Mouse (Mus musculus) granulocyte monocyte progenitor cell, adult 5-6 weeks (primary cell): ENCODE results near the gene Olfr747. TPM values are rescaled to one million over a fixed set of nuclear protein-coding genes. Genes with fewer than 3 reads are reported as not detected.
"Not testable (repeated sequence)": the region's sequence is repeated elsewhere in the genome, so short reads cannot be mapped to it uniquely, and the experiment has no call there.

Experiments
- ATAC-seq: replicated peaks from 2 replicates; pipeline ENCODE4 v1.8.0; 2016; ENCODE audit warnings: mild to moderate bottlenecking, moderate TSS enrichment, inconsistent platforms; ENCODE audit not compliant: poor library complexity, severe bottlenecking
- total RNA-seq, 2 experiments: library from RNA; stranded (forward) in 1 of 2; stranded (reverse) in 1 of 2; fragments of 200-712, 200-1000 nt in 1 of 2; fragments of >200 nt in 1 of 2; fragmentation: Nextera tagmentation in 1 of 2; gene quantifications; 2 replicates each; pipeline ENCODE4 v1.2.3; 2014 to 2017

Gene Olfr747
- not detected in 2 replicates for total RNA-seq (2014; fragmentation: Nextera tagmentation)
- total RNA-seq (2017): not detected in 2 replicates

DNA sequence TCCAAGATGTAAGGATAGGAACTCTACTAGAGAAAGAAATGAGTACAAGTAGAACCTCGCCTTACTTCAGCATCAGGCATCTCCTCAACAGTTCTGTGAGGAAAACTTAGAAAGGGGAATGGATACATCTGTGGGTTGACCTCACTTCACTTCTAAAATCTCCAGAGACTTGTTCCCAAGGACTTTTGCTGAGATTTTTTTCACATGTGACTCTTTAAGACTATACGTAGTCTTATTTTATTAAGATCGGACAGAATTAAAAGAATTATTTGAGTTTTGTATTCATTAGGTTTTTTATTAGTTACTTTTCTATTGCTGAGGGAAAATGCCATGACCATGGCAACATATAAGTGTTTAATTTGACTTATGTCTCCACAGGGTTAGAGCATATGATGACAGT is at the start of gene Olfr747:
Gene Olfr747 (minus strand): TSS at position 101 of the 400 bp plus-strand sequence.
- ATAC-seq: no peak

DNA sequence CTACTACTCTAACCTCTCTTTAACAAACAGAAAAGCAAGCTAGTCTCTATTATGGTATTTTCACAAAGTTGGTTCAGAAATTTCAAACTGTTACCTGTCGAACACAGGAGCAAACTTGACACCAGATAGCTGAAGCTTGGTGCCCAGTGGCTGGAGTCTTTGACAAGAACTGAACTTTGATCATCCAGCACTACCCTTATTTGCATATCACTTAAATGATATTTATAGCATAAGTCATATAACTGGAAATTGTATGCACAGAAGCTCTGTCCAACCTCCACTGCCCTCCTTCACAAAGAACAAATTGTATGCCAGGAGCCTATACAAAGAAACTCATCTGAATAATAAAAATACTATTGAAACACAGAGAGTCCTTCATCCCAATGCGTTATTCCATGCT is 48.6 kb upstream of the Olfr747 start:
- no peak for ATAC-seq

DNA sequence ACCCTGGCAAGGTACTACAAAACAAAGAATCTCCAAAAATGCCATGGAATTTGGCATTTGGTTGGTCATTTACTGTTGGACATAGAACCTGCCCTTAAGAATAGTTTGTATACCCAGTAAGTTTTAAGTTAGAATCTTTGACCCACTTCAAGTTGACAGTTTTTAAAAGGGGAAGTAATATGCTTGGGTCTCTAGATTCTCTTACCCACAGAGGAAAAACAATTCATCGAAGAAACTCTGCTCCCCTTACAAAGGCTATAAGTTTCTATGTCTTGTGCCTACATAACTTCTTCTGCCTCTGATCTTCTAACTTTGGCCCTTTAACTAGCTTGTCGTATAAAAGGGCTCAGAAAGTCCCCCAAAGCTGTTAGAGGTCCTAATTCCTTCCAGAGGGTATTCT is 47.3 kb upstream of the Olfr747 start:
- ATAC-seq: no peak

DNA sequence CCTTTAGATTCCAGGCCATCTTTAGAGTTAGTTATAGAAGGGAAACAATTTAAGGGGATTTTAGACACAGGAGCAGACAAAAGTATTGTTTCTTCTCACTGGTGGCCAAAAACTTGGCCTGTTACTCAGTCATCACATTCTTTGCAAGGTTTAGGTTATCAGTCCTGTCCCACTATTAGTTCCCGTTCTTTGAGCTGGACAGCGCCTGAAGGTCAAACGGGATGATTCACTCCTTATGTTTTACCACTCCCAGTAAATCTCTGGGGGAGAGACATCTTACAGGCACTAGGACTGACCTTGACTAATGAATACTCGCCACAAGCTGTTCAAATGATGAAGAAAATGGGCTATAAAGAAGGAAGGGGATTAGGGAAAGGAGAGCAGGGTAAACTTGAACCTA is 29.4 kb upstream of the Olfr747 start:
- ATAC-seq: not testable (repeated sequence)

DNA sequence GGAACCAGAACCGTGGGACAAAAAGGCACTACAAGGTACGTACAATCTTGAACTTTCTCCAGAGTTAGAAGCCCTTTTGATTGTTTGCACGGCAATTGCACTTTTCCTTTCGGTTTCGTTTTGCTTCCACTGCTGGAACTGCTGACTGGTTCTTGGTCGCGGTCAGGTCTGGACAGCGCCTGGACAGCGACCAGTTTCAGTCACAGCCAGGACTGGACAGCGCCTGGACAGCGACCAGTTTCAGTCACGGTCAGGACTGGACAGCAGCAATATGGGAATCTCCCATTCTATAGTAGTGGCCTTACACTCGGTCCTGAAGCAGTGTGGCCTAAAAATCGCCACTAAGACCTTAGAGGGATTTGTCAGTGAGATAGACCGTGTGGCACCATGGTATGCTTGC is 26.9 kb upstream of the Olfr747 start:
- ATAC-seq: not testable (repeated sequence)

DNA sequence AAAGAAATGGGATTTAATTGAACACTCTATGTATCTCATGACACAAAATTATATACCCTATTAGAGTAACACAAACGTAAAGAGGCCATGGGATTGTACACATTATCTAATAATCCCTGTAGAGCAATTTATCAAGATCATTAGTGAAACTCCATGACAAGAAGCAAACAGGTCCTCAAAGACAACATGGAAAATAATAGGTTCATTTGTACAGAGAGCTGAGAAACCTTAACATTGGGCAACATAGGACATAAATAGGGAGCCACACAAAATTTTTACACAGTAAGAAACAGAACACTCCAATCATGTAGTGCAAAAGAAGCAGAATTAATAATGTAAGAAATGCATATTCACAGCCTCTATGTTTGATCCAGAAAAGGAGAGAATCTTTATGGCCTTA is 14.1 kb upstream of the Olfr747 start, which contains the start of gene Olfr748:
Gene Olfr748 (plus strand): TSS at position 301 of the 400 bp plus-strand sequence.
- no peak for ATAC-seq

DNA sequence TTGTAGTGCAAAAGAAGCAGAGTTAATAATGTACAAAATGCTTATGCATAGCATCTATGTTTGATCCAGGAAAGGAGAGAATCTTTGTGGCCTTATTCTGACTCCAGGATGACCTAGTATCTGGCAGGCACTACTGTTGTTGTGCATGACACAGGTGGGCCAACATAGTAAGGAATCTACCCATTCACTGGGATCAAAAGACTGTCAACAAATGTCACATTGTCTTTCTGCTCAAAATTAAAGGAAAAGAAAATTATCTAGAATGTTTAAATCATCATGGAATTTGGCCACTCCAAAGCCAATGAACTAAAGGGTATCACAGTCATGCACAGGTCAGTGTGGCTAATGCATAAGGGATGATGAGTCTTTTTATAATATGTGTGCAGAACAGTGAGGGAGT is 46.2 kb downstream of the Olfr747 start, which contains the start of gene Olfr746:
Gene Olfr746 (plus strand): TSS at position 301 of the 400 bp plus-strand sequence.
- ATAC-seq: no peak

DNA sequence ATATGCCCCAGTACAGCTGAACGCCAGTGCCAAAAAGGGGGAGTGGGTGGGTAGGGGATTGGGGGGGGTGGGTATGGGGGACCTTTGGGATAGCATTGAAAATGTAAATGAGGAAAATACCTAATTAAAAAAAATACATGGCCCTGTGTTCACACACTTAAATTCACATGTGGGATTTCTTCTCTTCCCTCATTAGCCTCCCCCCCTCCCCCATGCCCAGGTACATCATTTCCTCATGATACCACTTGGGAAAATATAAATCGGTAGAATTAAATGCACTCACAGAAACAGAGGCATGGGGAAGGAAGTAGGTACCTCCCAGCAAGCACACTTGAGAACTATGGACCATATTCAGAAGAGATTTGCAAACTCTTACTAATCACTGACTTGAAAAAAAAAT is 53.9 kb downstream of the Olfr747 start, which contains the start of gene Olfr745:
Gene Olfr745 (plus strand): TSS at position 301 of the 400 bp plus-strand sequence.
- no peak for ATAC-seq

Other genes starting within 250 kb of the Olfr747 start
- not detected in 2 replicates for gene Olfr740, start 247.7 kb downstream of the Olfr747 start, total RNA-seq (2014; fragmentation: Nextera tagmentation)
- gene Olfr740, start 247.7 kb downstream of the Olfr747 start, total RNA-seq (2017): not detected in 2 replicates
- gene Olfr741, start 220.5 kb downstream of the Olfr747 start, total RNA-seq (2014; fragmentation: Nextera tagmentation): not detected in 2 replicates
- gene Olfr741, start 220.5 kb downstream of the Olfr747 start, total RNA-seq (2017): not detected in 2 replicates
- gene Olfr742, start 189.6 kb downstream of the Olfr747 start, total RNA-seq (2014; fragmentation: Nextera tagmentation): not detected in 2 replicates
- not detected in 2 replicates for gene Olfr742, start 189.6 kb downstream of the Olfr747 start, total RNA-seq (2017)
- gene Olfr743, start 171.4 kb downstream of the Olfr747 start, total RNA-seq (2014; fragmentation: Nextera tagmentation): not detected in 2 replicates
- gene Olfr743, start 171.4 kb downstream of the Olfr747 start, total RNA-seq (2017): not detected in 2 replicates
- gene Olfr744, start 78.3 kb downstream of the Olfr747 start, total RNA-seq (2014; fragmentation: Nextera tagmentation): not detected in 2 replicates
- gene Olfr744, start 78.3 kb downstream of the Olfr747 start, total RNA-seq (2017): not detected in 2 replicates
- gene Olfr745, start 53.8 kb downstream of the Olfr747 start, total RNA-seq (2014; fragmentation: Nextera tagmentation): not detected in 2 replicates
- not detected in 2 replicates for gene Olfr745, start 53.8 kb downstream of the Olfr747 start, total RNA-seq (2017)
- gene Olfr746, start 46.1 kb downstream of the Olfr747 start, total RNA-seq (2014; fragmentation: Nextera tagmentation): not detected in 2 replicates
- gene Olfr746, start 46.1 kb downstream of the Olfr747 start, total RNA-seq (2017): not detected in 2 replicates
- not detected in 2 replicates for gene Olfr748, start 14.2 kb upstream of the Olfr747 start, total RNA-seq (2014; fragmentation: Nextera tagmentation)
- gene Olfr748, start 14.2 kb upstream of the Olfr747 start, total RNA-seq (2017): not detected in 2 replicates
- not detected in 2 replicates for gene Olfr749, start 51.9 kb upstream of the Olfr747 start, total RNA-seq (2014; fragmentation: Nextera tagmentation)
- not detected in 2 replicates for gene Olfr749, start 51.9 kb upstream of the Olfr747 start, total RNA-seq (2017)
- gene Ttc5, start 92.3 kb upstream of the Olfr747 start, total RNA-seq (2014; fragmentation: Nextera tagmentation): 43.2 and 47.1 TPM in 2 replicates
- 39.8 and 54.4 TPM in 2 replicates for gene Ttc5, start 92.3 kb upstream of the Olfr747 start, total RNA-seq (2017)
- gene Ccnb1ip1, start 114.5 kb upstream of the Olfr747 start, total RNA-seq (2014; fragmentation: Nextera tagmentation): not detected in 2 replicates
- not detected in 2 replicates for gene Ccnb1ip1, start 114.5 kb upstream of the Olfr747 start, total RNA-seq (2017)
- gene Parp2, start 114.6 kb upstream of the Olfr747 start, total RNA-seq (2014; fragmentation: Nextera tagmentation): 61.2 and 110 TPM in 2 replicates
- 85.2 and 92.3 TPM in 2 replicates for gene Parp2, start 114.6 kb upstream of the Olfr747 start, total RNA-seq (2017)
- 41.8 and 54.2 TPM in 2 replicates for gene Tep1, start 177.4 kb upstream of the Olfr747 start, total RNA-seq (2014; fragmentation: Nextera tagmentation)
- 17.4 and 21.1 TPM in 2 replicates for gene Tep1, start 177.4 kb upstream of the Olfr747 start, total RNA-seq (2017)
- 0.17 TPM in 1 of 2 replicates, not detected in the other for gene Klhl33, start 204.3 kb upstream of the Olfr747 start, total RNA-seq (2014; fragmentation: Nextera tagmentation)
- 0.10 and 0.73 TPM in 2 replicates for gene Klhl33, start 204.3 kb upstream of the Olfr747 start, total RNA-seq (2017)
- gene Osgep, start 231.7 kb upstream of the Olfr747 start, total RNA-seq (2014; fragmentation: Nextera tagmentation): 77.5 and 111 TPM in 2 replicates
- 110 and 118 TPM in 2 replicates for gene Osgep, start 231.7 kb upstream of the Olfr747 start, total RNA-seq (2017)
- 214 and 260 TPM in 2 replicates for gene Apex1, start 231.8 kb upstream of the Olfr747 start, total RNA-seq (2014; fragmentation: Nextera tagmentation)
- 202 and 229 TPM in 2 replicates for gene Apex1, start 231.8 kb upstream of the Olfr747 start, total RNA-seq (2017)
- 48.4 and 72.7 TPM in 2 replicates for gene Pip4p1, start 237.7 kb upstream of the Olfr747 start, total RNA-seq (2014; fragmentation: Nextera tagmentation)
- 20.9 and 25.0 TPM in 2 replicates for gene Pip4p1, start 237.7 kb upstream of the Olfr747 start, total RNA-seq (2017)
- gene Pnp, start 237.9 kb upstream of the Olfr747 start, total RNA-seq (2014; fragmentation: Nextera tagmentation): 179 and 257 TPM in 2 replicates
- gene Pnp, start 237.9 kb upstream of the Olfr747 start, total RNA-seq (2017): 252 and 259 TPM in 2 replicates